Mouse (Mus musculus): Measurements from ENCODE around the gene Zc3h4. TPM values are rescaled to one million over a fixed set of nuclear protein-coding genes. Genes with fewer than 3 reads are reported as not detected.
A peak's percentile ranks its signal among the peaks of the same experiment; 100 is the strongest.

Gene Zc3h4
- polyA plus RNA-seq, 1 experiment from 2014 or later: 26.1 TPM

DNA sequence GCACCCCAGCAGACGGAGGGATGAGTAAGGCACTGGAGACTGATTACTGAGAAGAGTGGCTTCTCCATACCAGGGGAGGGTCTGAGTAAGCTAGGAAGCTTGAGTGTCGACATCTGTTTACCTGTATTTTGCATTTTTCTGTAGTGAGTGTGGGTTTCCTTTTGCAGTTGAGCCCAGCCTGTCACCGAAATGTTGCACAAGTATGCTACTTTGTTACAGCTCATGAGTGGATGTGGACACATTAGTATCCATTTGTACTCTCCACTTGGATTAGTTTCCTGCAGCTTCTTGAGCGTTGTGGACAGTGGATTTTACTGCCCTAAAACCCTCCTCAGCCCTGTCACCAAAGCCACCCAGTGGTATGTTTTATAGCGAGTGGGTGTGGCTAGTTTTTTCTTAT, 18.0 kb downstream of the Zc3h4 start:
- WGBS: 90% methylated on average over 5 of the region's 5 CpGs
- no peak overlapping the region for H3K4me2 ChIP-seq (replicated peaks)
- peaks cover 81% of the 10 kb centered on the region for H3K36me3 ChIP-seq
- no peaks in the 10 kb centered on the region for H3K4me1 ChIP-seq
- H3K4me3 ChIP-seq: no peak overlapping the region
- ATAC-seq (ENCODE audit: insufficient number of reproducible peaks, insufficient read depth, low FRiP score, low TSS enrichment): no peak
- no peaks in the 10 kb centered on the region for H3K27me3 ChIP-seq
- H3K9me3 ChIP-seq: no peaks in the 10 kb centered on the region
- no peak overlapping the region for H3K9ac ChIP-seq
- H3K27ac ChIP-seq: no peak overlapping the region

DNA sequence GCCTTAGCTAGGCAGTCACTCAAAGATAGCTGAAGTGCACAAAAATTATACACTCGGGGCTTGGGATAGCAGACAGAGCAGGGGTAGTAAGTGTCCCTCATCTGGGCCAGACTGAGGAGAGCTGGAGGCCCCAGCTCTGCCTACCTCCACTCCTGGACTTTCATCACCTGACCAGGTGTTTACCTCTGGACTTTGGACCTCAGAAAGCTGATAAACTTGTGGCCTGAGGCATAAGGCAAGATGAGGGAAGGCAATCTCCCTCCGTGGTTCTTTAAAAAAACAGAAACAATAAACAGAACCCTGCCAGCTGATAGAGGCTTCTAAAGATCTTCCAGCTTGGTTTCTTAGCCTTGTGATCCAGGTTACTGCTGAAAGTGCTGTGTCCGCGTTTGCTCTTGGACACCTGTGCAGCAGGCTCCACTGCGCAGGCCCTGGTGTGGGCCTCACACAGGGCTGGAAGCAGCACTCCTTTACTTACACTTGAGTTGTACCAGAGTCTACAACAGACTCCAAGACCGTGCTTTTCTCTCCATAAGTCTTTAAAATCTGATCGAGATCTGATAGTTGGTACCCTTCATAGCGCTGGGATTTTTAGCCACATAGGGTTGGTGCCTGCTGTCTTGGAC, 19.9 kb downstream of the Zc3h4 start:
- H3K4me2 ChIP-seq (replicated peaks): no peak overlapping the region
- no peaks in the 10 kb centered on the region for H3K9me3 ChIP-seq
- H3K36me3 ChIP-seq: peaks cover 88% of the 10 kb centered on the region
- H3K9ac ChIP-seq: no peak overlapping the region
- 93% methylated on average over 8 of the region's 8 CpGs for WGBS
- no peak overlapping the region for H3K4me3 ChIP-seq
- no peaks in the 10 kb centered on the region for H3K27me3 ChIP-seq
- H3K4me1 ChIP-seq: no peaks in the 10 kb centered on the region
- no peak for ATAC-seq (ENCODE audit: insufficient number of reproducible peaks, insufficient read depth, low FRiP score, low TSS enrichment)
- no peak overlapping the region for H3K27ac ChIP-seq

DNA sequence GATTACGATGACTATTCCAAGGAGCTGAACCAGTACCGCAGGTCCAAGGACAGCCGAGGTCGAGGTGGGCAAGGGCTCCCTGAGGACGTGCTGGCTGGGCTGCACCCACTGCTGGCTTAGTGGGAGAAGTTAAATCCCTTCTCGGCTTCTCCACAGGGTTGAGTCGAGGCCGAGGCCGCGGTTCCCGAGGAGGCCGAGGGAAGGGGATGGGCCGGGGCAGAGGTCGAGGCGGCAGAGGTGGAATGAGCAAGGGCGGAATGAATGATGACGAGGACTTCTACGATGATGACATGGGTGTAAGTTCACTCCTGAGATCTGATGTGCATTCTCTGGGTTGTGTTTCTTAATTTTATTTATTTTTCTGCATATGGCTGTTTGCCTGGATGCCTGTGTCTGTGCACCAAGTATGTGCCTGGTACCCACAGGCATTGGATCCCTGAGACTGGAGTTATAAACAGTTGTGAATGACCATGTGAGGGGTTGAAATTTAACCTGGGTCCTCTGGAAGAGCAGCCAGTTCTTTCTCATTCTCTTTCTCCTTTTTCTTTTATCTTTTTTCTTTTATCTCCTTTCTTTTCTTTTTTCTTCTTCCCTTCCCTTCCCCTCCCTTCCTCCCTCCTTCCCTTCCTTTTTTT, 21.6 kb downstream of the Zc3h4 start:
- Histone ChIP-seq H3K36me3 (peaks cover 94% of the 10 kb centered on the region), H3K4me3 (no peak overlapping the region), H3K4me1 (no peaks in the 10 kb centered on the region), H3K4me2 (replicated peaks) (no peak overlapping the region), H3K27me3 (no peaks in the 10 kb centered on the region), H3K27ac (no peak overlapping the region), H3K9ac (no peak overlapping the region), H3K9me3 (no peaks in the 10 kb centered on the region)
- 90% methylated on average over 18 of the region's 18 CpGs for WGBS
- ATAC-seq (ENCODE audit: insufficient number of reproducible peaks, insufficient read depth, low FRiP score, low TSS enrichment): no peak

DNA sequence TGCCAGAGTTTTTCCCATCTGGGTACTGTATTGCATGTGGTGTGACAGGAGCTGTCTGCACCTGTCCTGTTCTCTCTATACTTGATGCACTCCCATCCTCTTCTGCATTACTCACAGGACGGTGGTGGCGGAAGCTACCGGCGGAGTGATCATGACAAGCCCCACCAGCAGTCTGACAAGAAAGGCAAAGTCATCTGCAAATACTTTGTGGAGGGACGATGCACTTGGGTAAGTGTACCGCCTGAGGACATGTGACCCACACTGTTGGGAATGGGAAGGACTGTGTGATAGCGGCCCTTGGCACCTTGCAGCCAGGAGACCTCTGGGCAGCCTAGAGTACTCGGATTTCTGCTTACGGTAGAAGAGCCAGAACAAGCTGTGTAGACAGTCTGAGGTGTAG, 23.0 kb downstream of the Zc3h4 start:
- Histone ChIP-seq H3K4me2 (replicated peaks) (no peak overlapping the region), H3K27me3 (no peaks in the 10 kb centered on the region), H3K4me1 (no peaks in the 10 kb centered on the region), H3K27ac (no peak overlapping the region), H3K9ac (no peak overlapping the region), H3K4me3 (no peak overlapping the region), H3K9me3 (no peaks in the 10 kb centered on the region), H3K36me3 (peaks cover 96% of the 10 kb centered on the region)
- no peak for ATAC-seq (ENCODE audit: insufficient number of reproducible peaks, insufficient read depth, low FRiP score, low TSS enrichment)
- WGBS: 90% methylated on average over 9 of the region's 9 CpGs

DNA sequence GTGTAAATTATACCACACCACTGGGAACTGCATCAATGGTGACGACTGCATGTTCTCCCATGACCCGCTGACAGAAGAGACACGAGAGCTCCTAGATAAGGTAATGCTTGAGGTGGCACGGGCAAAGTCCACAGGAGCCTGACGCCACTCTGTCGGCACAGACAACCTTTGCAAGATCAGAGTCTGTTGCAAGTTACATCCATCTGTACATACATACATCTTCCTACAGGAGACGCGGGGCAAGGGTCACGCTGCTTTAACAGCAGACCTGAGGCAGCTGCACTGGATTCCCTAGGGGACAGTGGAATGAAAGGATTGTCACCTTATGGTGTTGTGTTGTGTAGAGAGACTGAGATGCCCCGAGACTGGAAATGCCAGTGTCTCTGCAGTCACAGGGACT, 25.0 kb downstream of the Zc3h4 start:
- H3K9ac ChIP-seq: no peak overlapping the region
- H3K36me3 ChIP-seq: peaks cover 96% of the 10 kb centered on the region
- no peak overlapping the region for H3K27ac ChIP-seq
- H3K9me3 ChIP-seq: no peaks in the 10 kb centered on the region
- no peaks in the 10 kb centered on the region for H3K4me1 ChIP-seq
- 85% methylated on average over 10 of the region's 10 CpGs for WGBS
- no peak overlapping the region for H3K4me2 ChIP-seq (replicated peaks)
- no peaks in the 10 kb centered on the region for H3K27me3 ChIP-seq
- no peak for ATAC-seq (ENCODE audit: insufficient number of reproducible peaks, insufficient read depth, low FRiP score, low TSS enrichment)
- no peak overlapping the region for H3K4me3 ChIP-seq

DNA sequence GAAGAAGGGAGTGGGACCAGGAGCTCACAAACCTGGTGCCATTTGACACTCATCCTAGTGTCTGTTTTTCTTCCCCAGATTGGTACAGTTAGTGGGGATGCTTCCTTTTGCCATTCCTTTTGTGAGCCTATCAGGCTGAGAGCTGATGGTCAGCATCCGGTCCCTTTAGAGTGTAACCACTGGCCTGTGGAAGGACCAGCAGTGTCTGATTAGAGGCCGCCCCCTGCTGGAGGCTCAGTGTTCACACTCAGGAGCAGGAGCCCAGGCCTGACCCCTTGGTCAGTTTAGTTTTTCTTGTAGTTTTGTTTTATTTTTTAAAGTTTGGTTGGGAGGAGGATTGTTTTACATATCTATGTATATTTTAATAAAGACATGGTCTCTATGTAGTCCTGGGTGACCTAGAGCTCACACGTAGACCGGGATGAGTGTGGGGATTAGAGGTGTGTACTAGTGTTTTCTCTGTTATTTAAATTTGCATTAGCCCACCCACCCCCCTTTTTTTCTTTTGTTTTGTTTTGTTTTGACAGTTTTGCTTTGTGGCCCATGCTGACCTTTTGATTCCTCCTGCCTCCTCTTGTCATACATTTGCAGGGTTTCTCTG, 25.5 kb downstream of the Zc3h4 start:
- H3K27ac ChIP-seq: no peak overlapping the region
- no peak overlapping the region for H3K4me3 ChIP-seq
- 59% methylated on average over 4 of the region's 4 CpGs for WGBS
- no peaks in the 10 kb centered on the region for H3K4me1 ChIP-seq
- no peaks in the 10 kb centered on the region for H3K9me3 ChIP-seq
- ATAC-seq (ENCODE audit: insufficient number of reproducible peaks, insufficient read depth, low FRiP score, low TSS enrichment): no peak
- no peak overlapping the region for H3K9ac ChIP-seq
- H3K4me2 ChIP-seq (replicated peaks): no peak overlapping the region
- H3K27me3 ChIP-seq: no peaks in the 10 kb centered on the region
- peaks cover 96% of the 10 kb centered on the region for H3K36me3 ChIP-seq

DNA sequence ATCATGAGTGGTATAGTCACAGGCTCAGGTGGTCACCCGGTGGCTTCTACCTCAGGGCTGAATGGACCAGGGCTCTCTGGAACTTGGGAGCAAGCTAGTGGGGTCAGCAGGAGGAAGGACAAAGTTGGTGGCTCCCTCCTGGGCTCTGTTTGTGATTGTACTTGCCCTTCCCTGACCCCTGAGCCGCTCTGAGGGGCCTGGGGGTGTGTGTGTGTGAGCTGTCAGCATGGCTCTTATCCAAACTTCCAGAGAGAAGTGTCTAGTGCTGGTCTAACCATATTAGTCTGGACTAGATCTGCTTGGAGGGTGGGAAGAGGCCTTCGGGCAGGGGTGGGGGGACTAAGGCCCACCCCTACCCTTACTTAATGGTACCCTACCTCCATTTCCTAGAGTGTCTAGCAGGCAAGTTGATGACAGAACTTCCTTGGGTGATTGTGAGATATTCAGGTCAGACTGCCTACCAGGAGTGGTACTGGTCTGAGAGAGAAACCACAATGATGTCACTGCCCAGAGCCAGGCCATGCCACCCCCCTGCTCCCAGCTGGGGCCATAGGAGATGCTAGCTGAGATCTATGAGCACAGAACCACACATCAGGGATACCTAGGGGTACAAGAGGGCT, 32.8 kb downstream of the Zc3h4 start:
- H3K9ac ChIP-seq: no peak overlapping the region
- 77% methylated on average over 3 of the region's 3 CpGs for WGBS
- H3K4me1 ChIP-seq: no peaks in the 10 kb centered on the region
- H3K36me3 ChIP-seq: peaks cover 85% of the 10 kb centered on the region
- no peak for ATAC-seq (ENCODE audit: insufficient number of reproducible peaks, insufficient read depth, low FRiP score, low TSS enrichment)
- no peak overlapping the region for H3K27ac ChIP-seq
- no peaks in the 10 kb centered on the region for H3K9me3 ChIP-seq
- no peak overlapping the region for H3K4me2 ChIP-seq (replicated peaks)
- H3K4me3 ChIP-seq: no peak overlapping the region
- H3K27me3 ChIP-seq: no peaks in the 10 kb centered on the region

DNA sequence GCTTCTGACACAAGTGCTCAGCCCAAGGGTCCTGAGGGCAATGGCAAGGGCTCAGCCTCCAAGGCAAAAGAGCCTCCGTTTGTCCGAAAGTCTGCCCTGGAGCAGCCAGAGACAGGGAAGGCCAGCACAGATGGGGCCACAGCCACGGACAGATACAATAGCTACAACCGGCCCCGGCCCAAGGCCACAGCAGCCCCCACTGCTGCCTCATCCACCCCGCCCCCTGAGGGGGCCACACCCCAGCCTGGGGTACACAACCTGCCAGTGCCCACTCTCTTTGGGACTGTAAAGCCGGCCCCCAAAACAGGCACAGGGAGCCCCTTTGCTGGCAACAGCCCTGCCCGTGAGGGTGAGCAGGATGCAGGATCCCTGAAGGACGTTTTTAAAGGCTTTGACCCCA, 34.4 kb downstream of the Zc3h4 start:
- Histone ChIP-seq H3K27ac (no peak overlapping the region), H3K4me2 (replicated peaks) (no peak overlapping the region), H3K9ac (no peak overlapping the region), H3K9me3 (no peaks in the 10 kb centered on the region), H3K4me3 (no peak overlapping the region), H3K4me1 (no peaks in the 10 kb centered on the region), H3K36me3 (peaks cover 69% of the 10 kb centered on the region), H3K27me3 (no peaks in the 10 kb centered on the region)
- 85% methylated on average over 9 of the region's 9 CpGs for whole genome bisulfite sequencing
- no peak for ATAC-seq (ENCODE audit: insufficient number of reproducible peaks, insufficient read depth, low FRiP score, low TSS enrichment)

DNA sequence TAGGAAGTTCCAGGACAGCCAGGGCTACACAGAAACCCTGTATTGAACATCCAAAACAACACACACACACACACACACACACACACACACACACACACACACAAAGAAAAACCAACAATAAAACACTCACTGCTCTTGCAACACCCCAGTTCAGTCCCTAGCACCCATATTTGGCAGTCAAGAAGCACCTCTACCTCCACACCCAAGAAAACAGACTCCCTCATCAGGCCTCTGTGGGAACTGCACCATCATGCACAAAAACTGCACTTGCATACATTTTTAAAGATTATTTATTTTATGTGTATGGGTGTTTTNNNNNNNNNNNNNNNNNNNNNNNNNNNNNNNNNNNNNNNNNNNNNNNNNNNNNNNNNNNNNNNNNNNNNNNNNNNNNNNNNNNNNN, 40.5 kb downstream of the Zc3h4 start:
- Histone ChIP-seq H3K4me1 (no peaks in the 10 kb centered on the region), H3K36me3 (peaks cover 8% of the 10 kb centered on the region), H3K9ac (no peak overlapping the region), H3K27me3 (no peaks in the 10 kb centered on the region), H3K9me3 (no peaks in the 10 kb centered on the region), H3K27ac (no peak overlapping the region), H3K4me2 (replicated peaks) (no peak overlapping the region), H3K4me3 (no peak overlapping the region)
- ATAC-seq (ENCODE audit: insufficient number of reproducible peaks, insufficient read depth, low FRiP score, low TSS enrichment): no peak

DNA sequence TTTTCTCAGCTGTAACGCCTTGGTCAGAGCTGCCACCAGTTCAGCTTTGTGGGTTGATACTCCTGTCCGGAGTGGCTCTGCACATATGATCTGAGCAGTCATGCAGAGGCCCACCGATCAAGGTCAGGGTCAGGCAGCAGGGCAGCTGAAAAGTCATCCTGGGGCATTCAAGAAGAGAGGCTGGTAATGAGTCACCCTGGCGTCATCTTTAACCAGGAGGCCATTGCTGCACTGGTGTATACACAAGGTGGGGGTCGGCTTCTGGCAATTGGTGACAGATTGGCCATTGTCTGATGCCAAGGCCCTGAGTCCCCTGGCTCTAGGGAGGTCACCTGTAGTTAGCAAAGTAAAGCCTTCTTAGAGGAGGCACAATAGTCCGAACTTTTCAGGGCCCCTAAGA, 50.9 kb downstream of the Zc3h4 start:
- H3K9me3 ChIP-seq: no peaks in the 10 kb centered on the region
- H3K9ac ChIP-seq: no peak overlapping the region
- H3K4me1 ChIP-seq: peaks cover 7% of the 10 kb centered on the region
- H3K4me2 ChIP-seq (replicated peaks): no peak overlapping the region
- H3K36me3 ChIP-seq: peaks cover 9% of the 10 kb centered on the region; the same call in 1 of the 2 replicates
- WGBS: 82% methylated on average over 6 of the region's 6 CpGs
- ATAC-seq (ENCODE audit: insufficient number of reproducible peaks, insufficient read depth, low FRiP score, low TSS enrichment): no peak
- H3K4me3 ChIP-seq: no peak overlapping the region
- H3K27me3 ChIP-seq: no peaks in the 10 kb centered on the region
- no peak overlapping the region for H3K27ac ChIP-seq

DNA sequence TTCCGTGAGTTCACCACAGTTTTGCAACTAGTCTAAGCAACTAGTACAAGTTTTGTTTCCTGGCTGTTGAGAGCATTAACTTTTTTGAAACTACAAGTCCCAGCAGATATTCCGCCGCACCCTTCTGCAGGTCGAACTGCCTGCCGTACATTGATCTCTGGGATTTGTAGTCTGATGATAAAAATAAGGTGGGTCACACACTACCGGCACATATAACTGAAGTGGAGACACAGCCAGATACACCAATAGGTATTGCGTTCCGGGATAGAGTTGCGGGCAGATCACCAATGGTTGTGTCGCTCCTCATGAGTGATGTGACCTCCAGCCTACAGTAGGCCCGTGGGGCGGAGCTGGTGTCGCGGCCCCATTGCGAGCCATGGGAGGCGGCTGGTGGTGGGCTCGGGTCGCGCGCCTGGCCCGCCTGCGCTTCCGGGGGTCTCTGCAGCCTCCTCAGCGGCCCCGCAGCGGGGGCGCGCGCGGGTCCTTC, 51.9 kb downstream of the Zc3h4 start, which contains the start of gene Tmem160:
Tmem160 (plus strand) TSS at position 193 of the 487 bp plus-strand sequence.
- WGBS: under 1% methylated on average over 25 of the region's 30 CpGs
- Histone ChIP-seq H3K4me2 (replicated peaks) (peak within 1 kb of the TSS; percentile 63), H3K36me3 (peaks cover 9% of the 10 kb centered on the region; the same call in 1 of the 2 replicates), H3K9me3 (no peaks in the 10 kb centered on the region), H3K4me1 (peaks cover 7% of the 10 kb centered on the region), H3K27me3 (no peaks in the 10 kb centered on the region), H3K27ac (peak within 1 kb of the TSS; percentile 24; the same call in 1 of the 2 replicates), H3K4me3 (peak within 1 kb of the TSS; percentile 71), H3K9ac (peak within 1 kb of the TSS; percentile 62; the same call in 1 of the 2 replicates)
- ATAC-seq (ENCODE audit: insufficient number of reproducible peaks, insufficient read depth, low FRiP score, low TSS enrichment): peak; percentile 97
